Mouse (Mus musculus) thymus, postnatal 36 days (tissue): ENCODE measurements around the gene BC100530.
"Not testable (repeated sequence)": the region's sequence is repeated elsewhere in the genome, so short reads cannot be mapped to it uniquely, and the experiment has no call there.

Experiments used
- DNase-seq, 2 experiments: peaks; one replicate each; pipeline ENCODE4 v3.0.0; 2022; ENCODE audit warnings: mixed read lengths in 2 of 2

Gene BC100530

GRCm38 (mm10) chr16:36367648-36368047 is at the start of gene BC100530:
Gene BC100530 (minus strand): TSS chr16:36367748.
- DNase-seq, result not testable (repeated sequence)

GRCm38 (mm10) chr16:36408357-36408756 is 40.8 kb upstream of the BC100530 start, which contains the start of gene Stfa2:
Gene Stfa2 (minus strand): TSS chr16:36408457.
- DNase-seq, result no peak

GRCm38 (mm10) chr16:36389060-36389459 is 21.5 kb upstream of the BC100530 start:
- no peak for DNase-seq

- no peak for DNase-seq
Measured at GRCm38 (mm10) chr16:36337171-36337570, 30.4 kb downstream of the BC100530 start.

- DNase-seq, result no peak
Measured at GRCm38 (mm10) chr16:36334232-36334631, 33.3 kb downstream of the BC100530 start, which contains the start of gene BC117090. Gene BC117090 (minus strand): TSS chr16:36334332.

- DNase-seq, result no peak
Measured at GRCm38 (mm10) chr16:36319286-36319685, 48.3 kb downstream of the BC100530 start.

GRCm38 (mm10) chr16:36316111-36316510 is 51.4 kb downstream of the BC100530 start:
- DNase-seq, result not testable (repeated sequence)
